Mouse (Mus musculus) ES-E14 (cell line): ENCODE data around the gene Naga.

Experiments used
- CHD2 ChIP-seq: IDR thresholded peaks from 2 replicates; pipeline ENCODE4 v1.6.1; 2014; ENCODE audit warnings: mild to moderate bottlenecking, low read depth, low read length, inconsistent platforms
- ZNF384 ChIP-seq: IDR thresholded peaks from 2 replicates; pipeline ENCODE4 v1.6.1; 2012; ENCODE audit warnings: low read depth, low read length, inconsistent platforms

DNA sequence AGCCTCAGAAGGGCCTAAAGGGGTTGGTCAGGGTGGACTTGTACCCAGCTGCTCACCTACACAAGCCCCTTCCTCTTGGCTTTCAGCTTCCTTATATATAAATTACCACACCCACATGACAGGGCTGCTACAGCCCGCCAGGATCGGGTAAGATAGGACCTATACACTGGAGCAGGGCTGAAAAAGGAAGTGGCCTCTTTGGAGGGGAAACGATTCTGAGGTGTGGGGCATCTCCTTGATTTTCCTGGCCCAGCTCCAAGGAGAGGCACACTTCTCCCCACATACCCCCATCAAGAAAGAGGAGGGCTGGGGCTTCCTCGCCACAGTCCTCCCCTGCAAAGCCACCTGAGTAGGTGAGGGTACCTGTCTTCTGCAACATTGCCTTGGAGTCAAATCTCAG, 850 bp downstream of the Naga start:
- TF ChIP-seq ZNF384 (no peak), CHD2 (no peak)
